Mouse (Mus musculus) yolk sac, embryonic 10.5 days (tissue): ENCODE measurements around the gene Cbfb.
"Not testable (repeated sequence)": the region's sequence is repeated elsewhere in the genome, so short reads cannot be mapped to it uniquely, and the experiment has no call there.

Experiments
- DNase-seq: peaks from one replicate; pipeline ENCODE4 v3.0.0-alpha.2; 2017; ENCODE audit warnings: low spot score

The Cbfb gene

DNA sequence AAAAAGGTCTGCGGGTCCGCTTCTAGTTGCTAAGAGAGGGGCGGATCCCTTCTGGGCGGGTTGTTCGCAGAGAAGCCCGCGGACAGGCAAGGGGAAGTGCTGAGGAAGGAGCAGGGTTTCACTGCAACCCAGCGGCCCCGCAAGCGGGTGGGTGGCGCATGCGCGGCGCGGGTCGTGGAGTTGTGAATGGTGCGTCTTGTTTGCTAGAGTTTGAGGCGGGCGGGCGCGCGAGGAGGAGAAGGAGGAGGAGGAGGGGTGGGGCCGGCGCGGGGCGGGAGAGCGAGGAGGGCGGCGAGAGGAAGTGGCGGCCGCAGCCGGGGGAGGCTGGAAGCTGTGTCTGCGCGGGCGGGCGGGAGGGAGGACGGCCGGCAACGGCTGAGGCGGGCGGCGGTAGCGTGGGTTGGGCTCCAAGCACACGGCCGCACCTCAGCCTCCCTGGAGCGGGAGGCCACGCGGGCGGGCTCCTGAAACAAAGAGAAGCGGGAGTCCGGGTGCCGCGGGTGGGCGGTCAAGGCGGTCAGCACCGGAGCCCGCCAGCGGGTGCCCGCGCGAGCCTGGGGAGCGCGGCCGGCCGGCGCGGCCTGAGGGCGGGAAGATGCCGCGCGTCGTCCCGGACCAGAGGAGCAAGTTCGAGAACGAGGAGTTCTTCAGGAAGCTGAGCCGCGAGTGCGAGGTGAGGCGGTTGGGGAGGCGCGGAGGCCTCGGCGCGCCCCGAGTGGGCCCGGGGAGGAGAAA lies at the start of gene Cbfb:
TSS of gene Cbfb (plus strand) at position 294 of the 735 bp plus-strand sequence.
- peak; percentile 99 for DNase-seq

DNA sequence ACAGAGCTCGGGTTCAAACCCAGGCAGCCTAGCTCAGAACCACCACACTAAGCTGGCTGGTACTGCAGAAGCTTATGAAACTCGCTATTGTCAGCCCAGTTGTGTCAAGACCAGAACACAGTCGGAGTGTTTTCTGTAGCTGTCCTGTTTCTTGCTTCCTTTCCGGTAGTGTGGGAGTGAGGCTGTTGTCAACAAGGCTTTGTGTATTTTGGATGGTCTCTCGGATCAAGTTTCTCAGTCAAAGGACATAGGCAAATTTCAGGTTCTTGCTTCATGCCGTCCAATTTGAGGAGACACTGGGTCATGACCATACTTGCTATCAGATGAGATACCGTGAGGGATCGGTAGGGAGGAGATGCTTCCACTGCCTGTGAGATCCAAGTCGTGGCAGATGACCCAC lies 40.6 kb upstream of the Cbfb start:
- DNase-seq, result no peak

DNA sequence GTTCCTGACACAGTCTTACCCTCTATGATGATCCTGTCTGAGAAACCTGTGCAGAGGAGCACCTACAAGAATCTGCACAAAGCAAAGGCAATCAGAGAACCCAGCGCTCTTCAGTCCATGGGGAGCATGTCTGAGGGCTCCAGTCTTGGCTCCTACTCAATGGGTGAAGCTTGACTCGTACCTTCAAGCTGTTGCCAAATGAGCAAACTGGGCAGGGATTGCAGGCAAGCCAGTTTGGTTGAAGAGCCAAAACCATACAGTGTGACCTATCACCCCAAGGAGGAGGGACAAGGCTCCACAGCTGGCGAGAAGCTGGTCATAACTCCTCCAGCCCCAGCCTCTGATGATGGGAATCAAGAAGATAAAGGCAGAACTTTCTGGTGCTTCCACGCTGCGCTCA lies 39.0 kb upstream of the Cbfb start, which contains the start of gene Ces4a:
TSS of gene Ces4a (plus strand) at position 292 of the 400 bp plus-strand sequence.
- DNase-seq, result no peak

DNA sequence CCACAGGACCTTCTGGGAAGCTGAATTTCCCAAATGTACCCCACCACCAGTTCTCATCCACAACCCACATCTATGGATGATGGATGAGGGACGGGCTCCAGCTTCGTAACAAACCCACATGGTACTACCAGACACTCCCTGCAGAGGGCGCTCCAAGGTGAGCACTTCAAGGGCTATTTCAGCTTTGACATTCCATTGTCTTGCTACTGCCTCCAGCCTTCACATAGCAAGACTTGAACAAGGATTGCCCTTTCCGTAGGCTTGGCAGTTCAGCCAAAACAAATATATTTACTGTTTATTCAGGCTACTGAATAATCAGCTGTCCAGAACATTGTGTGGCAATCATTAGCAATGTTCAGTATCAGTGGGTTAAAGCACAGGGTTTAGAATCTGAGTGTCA lies 32.1 kb upstream of the Cbfb start:
- DNase-seq, result peak; percentile 36

DNA sequence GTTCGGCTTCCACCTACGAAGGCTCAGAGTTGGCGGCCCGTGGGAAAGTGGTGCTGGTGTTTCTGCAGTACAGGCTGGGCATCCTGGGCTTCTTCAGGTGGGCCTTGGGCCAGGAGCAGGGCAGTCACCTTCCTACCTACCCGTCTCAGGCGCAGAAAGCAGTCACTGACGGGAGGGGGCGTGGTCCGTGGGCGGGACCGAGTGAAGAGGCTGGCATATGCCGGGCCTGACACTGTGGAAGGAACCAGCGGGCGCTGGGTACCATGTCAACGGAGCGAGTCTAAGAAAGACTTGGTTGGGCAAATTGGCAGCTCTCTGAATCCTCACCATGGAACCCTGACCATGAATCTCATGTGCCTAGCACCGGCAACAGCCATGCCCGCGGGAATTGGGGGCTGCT lies 28.1 kb upstream of the Cbfb start:
- DNase-seq, result no peak

DNA sequence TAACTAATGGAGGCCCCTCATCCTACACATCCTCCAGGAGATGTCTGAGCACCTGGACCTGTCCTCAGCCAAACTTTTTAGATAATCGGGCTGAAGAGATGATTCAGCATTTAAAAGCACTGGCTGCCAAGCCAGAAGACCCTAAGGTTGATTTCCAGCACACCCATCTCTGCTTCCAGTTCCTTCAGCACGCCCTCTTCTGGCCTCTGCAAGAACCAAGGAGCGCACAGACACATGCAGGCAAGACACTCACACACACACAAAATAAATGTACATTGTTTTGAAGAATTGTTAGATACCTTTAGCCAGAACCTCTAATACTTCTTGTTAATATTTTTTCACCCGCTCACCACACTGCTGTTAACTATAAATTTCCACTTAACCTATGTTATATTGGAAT lies 18.8 kb upstream of the Cbfb start:
- DNase-seq, result no peak

DNA sequence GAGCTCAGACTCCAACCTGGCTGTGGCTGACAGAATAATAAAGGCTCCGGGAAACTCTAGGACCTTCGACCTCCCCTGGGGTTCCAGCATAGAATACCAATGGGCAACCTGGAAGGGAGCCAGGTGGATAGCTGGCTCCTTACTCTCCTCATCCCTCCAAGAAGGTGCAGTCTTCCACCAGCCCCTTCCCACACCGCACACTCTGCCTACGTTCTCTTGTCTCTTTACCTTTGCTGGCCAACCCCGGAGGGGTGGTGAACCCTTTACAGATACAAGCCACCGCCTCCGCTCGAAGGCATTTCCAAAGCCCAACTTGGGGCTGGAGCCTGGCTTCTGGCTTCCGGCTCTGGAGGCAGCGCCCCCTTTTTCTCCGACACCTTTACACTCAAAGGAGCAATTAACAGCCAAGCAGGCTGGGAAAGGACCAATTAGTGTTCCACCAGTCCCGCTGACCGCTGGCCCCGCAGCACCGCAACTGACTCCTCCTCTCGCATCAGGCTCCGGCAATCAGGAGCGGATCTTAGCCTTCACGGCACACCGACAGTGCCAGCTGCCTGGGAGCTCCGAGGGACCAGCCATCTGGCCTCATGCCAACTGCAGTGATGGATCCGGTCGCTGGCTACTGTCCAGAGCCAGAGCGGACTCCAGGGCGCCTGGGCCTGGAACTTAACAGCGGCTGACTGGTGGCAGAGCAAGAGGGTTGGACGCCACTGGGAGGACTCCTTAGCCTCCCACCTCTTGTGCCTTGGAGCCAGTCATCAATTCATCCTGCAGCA lies 17.7 kb upstream of the Cbfb start:
- DNase-seq, result peak; percentile 18

DNA sequence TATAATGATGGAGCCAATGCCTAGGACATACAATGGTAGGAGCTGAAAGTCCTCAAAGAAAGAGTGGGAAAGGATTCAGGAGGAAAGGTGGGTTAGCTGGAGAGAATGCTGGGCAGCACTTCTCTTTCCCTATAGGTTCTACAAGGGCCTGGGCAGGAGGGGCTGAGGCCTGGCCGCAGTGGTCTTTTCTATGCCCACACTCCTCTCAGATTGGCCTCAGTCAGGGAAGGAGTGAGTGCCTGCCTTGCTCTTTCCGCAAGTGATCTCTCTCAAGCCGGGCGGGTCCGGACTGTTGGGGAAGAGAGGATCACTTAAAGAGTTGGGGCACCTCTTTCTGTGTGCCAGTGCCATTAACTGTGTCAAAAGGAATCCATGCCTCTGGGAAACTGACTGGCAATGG lies 16.2 kb upstream of the Cbfb start:
- no peak for DNase-seq

DNA sequence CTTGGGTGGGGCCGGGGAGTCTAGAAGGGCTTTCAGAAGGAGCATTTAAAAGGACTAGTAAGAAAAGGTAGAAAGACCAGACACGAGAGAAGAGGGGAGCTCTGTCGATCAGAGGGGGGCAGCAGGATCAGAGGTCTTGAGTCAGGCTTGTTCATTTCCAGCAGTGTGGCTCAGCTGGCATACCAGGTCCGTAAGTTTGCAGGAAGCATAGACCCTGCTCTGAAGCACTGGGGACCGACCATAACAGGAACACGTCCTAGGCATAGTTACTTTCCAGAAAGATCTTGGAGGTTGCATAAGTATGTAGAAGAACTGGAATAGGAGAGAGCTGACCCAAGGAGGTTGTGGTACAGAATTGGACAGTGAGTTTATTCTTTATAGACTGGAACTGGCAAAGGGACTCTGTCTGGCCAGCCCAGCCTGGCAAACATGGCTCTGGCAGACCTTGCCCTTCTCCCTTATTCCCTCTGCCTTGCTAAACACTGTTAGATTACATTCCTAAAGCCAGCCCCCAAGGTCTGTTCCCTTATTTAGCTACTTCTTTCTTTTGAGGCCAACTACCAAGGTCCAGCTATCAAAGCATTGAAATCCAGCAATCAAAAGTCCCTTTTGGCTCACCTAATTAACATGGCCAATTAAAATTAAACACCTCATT lies 15.3 kb upstream of the Cbfb start:
- no peak for DNase-seq

DNA sequence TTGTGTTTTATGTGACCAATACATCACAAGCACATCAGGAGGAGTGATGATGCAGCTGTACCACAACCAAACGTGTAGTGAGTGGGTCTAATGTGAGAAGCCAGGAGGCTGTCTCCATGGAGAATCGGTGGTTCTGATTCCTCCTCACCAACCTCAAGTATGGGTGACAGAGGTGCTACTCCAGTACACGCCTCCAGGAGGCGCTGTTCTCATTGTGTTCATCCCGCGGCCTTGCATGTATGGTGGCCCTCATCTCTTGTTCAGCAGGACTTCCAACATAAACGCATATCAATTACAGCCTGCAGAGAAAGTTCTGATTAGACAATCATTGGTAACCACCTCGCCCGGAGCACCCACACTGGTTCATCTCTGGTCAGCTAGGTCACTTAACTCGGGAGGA lies 12.9 kb upstream of the Cbfb start:
- DNase-seq, result no peak

DNA sequence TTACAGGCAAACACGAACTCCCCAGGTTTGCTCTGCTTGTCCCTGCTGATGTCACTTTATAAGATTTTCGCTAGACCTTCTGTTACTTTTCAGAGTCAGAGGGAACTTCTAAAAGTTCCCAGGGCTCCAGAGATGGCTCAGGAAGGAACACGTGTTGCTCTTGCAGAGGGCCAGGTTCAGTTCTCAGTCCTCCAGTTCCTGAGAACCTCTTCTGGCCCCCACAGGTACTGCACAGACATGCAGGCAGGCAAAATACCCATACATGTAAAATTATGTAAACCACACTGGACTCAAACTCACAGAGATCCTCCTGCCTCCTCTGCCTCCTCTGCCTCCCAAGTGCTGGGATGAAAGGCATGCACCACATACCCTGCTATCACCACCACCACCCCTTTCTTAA lies 12.4 kb upstream of the Cbfb start:
- no peak for DNase-seq

DNA sequence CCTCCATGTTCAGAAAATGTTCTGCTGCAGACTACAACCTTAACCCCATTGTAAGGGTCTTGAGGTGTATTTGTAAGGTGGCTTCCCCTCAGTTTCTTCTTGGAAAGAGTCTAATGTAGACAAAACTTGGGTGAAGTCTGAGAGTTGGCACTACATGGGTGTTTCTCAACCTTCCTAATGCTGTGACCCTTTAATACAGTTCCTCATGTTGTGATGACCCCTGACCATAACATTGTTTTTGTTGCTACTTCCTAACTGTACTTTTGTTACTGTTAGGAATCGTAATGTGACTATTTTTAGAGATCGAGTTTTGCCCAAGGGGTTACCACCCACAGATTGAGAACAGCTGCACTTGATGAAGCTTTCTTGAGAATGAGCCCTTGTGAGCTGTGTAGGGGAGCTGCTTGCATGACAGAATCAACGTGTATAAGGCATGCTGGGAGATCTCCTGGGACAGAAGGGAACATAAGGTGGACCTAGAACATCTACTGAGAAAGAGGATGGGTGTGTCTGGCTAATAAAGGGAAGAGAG lies 9.3 kb upstream of the Cbfb start:
- no peak for DNase-seq

DNA sequence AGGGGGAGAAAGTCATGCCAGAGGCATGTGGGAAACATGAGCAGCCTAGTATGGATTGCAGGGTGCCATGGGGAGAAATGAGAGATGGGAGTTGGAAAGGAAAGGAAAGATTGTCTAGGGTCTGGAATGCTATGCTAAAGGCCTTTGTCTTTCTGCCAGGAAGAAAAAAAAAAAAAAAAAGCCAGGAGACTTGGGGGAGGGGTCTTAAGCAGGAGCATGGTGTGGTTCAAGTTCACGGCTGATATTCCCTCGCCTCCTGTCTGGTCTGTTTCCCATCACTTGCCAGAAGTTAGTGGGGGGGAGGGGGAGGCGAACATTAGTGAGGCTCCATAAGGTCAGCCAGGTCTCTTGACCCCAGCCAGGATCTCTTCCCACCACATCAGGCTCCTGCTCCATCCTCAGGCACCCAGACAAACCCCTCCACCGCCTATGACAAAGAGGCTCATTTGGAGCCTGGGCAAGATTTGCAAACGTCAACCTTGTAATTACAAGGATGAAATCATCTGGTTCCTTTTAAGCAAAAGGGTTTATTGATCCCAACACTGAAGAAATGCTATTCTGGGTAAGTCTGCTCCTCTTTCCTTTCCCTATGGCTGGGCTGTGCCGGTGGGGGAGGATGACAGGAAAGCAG lies 6.1 kb upstream of the Cbfb start:
- peak; percentile 8 for DNase-seq

DNA sequence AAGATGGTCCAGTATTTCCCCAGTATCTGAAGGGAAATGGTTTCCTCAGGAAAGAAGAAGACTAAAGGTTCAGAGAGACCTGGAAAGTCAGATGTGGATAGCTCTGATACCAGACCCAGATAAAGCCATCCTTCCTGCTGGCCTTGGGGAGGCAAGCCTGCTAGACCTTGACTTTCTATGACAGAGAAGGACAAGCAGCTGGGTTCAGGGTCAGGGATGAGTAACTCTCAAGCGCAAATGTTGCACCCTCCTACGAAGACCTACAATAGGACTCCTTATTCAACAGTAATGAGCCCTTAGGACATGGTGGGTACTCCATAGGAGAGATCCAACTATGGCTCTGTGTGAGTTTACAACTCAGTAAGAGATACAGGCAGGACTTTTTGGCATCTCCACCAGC lies 5.3 kb upstream of the Cbfb start:
- no peak for DNase-seq

DNA sequence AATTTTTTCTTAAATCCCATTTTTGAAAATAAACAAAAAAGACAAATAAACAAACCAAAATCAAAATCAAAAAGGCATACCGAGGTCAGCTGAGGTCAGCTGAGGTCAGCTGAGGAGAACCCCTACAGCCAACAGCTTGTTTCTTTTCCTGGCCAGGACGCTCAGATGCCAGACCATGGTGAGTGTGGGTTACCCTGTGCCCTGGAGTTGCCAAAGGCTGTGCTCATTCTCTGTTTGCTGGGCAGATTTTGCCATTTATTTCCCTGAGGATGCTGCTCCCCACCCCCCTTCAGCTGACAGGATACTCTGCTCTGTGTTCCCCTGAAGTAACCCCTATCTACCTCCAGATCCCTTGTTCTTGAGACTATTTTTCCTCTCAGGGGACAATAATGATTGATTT lies 3.4 kb upstream of the Cbfb start:
- DNase-seq, result no peak

DNA sequence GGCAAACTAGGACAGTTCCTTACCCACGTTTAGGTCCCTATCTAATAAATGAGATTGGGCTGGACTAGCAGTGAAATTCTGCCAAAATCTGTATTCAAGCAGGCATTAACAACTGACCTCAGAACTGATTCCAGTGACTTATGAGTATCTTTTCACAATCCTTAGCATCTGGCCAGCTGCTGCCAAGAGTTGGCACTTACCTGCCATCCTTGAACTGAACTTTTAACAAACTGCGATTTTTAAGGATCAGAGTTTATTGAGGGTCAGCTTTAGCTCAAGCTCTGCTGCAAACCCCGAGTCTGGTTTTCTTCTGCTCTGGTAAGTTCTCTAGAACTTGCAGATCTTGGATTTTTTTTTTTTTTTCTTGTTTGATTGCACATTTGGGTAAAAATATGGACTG lies 892 bp upstream of the Cbfb start:
- no peak for DNase-seq

DNA sequence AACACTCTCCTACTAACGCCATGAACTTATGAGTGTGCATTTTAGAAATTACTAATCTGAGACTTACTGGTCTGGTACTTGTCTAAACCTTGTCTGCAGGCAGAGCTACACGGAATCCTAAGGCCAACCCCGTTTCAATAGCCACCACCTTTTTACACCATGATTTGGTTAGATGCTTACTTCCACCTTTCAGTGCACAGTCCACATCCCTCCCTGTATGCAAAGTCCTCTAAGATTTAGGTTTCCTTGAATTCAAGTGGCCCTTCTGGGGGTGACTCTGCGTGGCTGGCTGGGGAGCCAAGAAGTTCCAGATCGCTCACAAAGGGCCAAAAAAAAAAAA lies 463 bp upstream of the Cbfb start:
- no peak for DNase-seq

DNA sequence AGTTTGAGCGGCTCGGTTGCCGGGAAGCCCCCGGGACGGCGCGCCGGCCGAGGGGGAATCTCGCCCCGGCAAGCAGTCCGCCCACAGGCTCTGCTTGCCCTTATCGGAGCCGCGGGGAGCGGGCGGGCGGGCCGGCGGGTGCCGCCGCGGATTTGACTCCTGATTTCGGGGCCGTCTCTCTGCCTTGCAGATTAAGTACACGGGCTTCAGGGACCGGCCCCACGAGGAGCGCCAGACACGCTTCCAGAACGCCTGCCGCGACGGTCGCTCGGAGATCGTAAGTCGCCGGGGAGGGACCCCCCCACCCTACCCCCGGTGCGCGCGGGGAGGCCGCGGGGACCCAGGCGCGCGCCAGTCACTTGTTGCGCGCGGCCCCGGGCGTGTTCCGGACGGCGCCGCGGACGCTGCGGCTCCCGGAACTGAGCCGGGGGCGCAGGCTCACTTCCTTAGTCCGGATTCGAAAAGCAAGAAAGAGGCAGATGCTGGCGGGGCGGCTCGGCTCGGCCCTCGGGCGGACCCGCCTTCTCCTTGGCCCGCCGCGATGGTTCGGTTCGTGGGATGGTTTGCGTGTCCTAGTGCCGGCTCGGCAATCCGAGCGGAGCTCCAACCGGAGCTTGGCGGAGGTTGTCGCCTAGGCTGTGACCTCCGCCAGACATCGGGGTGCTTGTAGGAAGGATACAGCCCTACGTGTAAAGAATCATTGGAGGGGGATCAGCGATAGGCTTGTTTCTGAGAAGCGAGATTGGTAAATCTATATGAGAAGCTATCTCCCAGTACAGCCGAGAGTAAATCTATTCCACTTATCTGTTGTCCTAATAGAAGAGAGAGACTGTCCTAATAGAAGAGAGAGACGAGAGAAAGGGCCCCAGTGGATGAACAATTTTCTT lies 885 bp downstream of the Cbfb start:
- peak; percentile 66 for DNase-seq

DNA sequence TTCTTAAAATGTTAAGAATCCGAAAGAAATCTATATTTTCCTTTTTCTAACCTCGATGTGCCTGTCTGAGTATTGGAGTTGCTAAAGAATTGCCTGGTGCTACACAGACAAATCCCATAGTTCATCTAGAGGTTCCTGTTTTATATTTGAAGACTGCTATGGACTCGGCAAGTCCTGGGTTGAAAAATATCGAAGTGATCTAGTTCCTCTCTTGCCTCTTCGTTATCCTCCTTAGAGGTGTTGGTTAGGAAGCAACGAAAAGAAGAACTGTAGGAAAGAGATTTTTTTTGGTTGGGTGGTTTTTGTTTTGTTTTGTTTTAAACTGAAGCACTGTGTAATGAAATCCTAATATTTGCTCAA lies 1.5 kb downstream of the Cbfb start:
- DNase-seq, result no peak

DNA sequence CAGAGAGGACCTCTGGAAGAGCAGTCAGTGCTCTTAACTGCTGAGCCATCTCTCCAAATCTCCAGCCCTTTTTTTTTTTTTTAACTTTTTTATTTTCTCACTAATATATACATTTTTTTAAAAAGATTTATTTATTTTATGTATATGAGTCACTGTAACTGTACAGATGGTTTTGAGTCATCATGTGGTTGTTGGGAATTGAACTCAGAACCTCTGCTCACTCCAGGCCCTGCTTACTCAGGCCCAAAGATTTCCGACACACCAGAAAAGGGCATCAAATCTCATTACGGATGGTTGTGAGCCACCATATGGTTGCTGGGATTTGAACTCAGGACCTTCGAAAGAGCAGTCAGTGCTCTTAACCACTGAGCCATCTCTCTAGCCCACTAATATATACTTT lies 4.8 kb downstream of the Cbfb start:
- not testable (repeated sequence) for DNase-seq

DNA sequence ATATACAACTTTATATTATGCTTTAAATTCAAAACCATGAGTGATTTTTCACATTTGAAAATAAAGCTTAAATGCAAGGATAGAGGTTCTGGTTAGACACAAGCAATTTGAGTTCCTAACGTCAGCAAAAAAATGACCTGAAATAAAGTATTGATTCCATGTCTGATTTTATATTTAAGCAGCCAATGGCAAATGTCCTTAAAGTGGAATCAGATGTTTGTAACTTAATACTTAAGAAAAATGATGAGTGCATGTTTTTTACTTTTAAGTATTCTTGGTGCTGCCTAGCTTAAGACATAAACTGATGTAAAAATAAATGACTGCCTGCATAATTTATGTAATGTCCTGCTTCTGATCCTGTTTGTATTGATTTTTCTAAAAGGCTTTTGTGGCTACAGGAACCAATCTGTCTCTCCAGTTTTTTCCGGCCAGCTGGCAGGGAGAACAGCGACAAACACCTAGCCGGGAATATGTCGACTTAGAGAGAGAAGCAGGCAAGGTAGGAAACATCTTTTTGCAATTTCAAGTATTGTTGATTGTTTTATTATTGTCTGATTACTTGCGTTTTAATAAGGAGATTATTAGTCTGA lies 7.8 kb downstream of the Cbfb start:
- no peak for DNase-seq
